Mouse (Mus musculus) neural tube, embryonic 12.5 days (tissue): ENCODE measurements at regions not wholly inside any gene's neighbourhood (a gene's known extent, or its start where the extent isn't known, plus 50 kb on each side); places are given as distances from the start of the nearest gene placed in this dataset.

Source experiments
- ATAC-seq: fragments of 200-750 bp; cut with Nextera tagmentation; 2 replicates; pipeline ENCODE4 v1.8.0; 2017; ENCODE audit warnings: low read depth, mild to moderate bottlenecking, moderate TSS enrichment, moderate library complexity; ENCODE audit not compliant: low FRiP score
- H3K27ac ChIP-seq: fragments of 300-500 bp; sonication (generic); 2 replicates; pipeline ENCODE4 v1.5.1; 2016
- H3K27me3 ChIP-seq: fragments of 300-500 bp; sonication (generic); replicated peaks from 2 replicates; pipeline ENCODE4 v1.6.1; 2016; ENCODE audit warnings: mild to moderate bottlenecking
- H3K36me3 ChIP-seq: fragments of 300-500 bp; sonication (generic); 2 replicates; pipeline ENCODE4 v1.6.1; 2016; ENCODE audit warnings: mild to moderate bottlenecking
- H3K4me1 ChIP-seq: fragments of 300-500 bp; sonication (generic); 2 replicates; pipeline ENCODE4 v1.6.1; 2016
- H3K4me2 ChIP-seq: fragments of 300-500 bp; sonication (generic); replicated peaks from 2 replicates; pipeline ENCODE4 v1.6.1; 2016; ENCODE audit warnings: mild to moderate bottlenecking
- H3K4me3 ChIP-seq: fragments of 300-500 bp; sonication (generic); 2 replicates; pipeline ENCODE4 v1.5.1; 2016
- H3K9ac ChIP-seq: fragments of 300-500 bp; sonication (generic); 2 replicates; pipeline ENCODE4 v1.6.1; 2016; ENCODE audit warnings: mild to moderate bottlenecking
- H3K9me3 ChIP-seq: fragments of 300-500 bp; sonication (generic); 2 replicates; pipeline ENCODE4 v1.6.1; 2016; ENCODE audit warnings: mild to moderate bottlenecking
- WGBS: fragments of 180-500 bp; shearing (Covaris S2); methylation state at CpG from one replicate; pipeline ENCODE4 v1.1.7; 2016; 5-methylcytosine and 5-hydroxymethylcytosine counted together

DNA sequence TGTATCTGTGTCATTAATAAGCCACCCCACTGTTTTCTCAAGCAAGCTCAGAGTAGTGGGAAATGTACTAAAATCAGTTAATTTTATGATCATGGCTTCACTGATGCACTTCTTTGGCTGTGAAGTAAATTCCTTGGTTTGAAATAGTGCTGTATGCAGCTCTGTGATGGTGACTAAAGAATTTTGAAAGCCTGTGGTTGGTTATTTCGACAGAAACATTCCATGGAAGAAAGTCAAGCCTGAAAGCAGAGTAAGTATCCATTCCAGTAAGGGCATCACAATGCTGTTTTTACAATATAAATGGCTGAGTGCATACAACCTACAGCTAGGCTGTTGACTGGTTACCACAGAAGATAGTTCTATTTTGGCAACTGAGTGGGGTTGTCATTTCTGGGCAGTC is 154.2 kb upstream of the Galnt13 start:
- Histone ChIP-seq H3K9ac (no peak overlapping the region), H3K9me3 (no peaks in the 10 kb centered on the region), H3K4me1 (no peaks in the 10 kb centered on the region), H3K27me3 (no peaks in the 10 kb centered on the region), H3K4me2 (no peak overlapping the region), H3K27ac (no peak overlapping the region), H3K36me3 (no peaks in the 10 kb centered on the region), H3K4me3 (no peak overlapping the region)
- 57% methylated on average over 1 of the region's 1 CpGs for WGBS
- ATAC-seq = no peak

GRCm38 (mm10) chr2:54283876-54284275 is 152.2 kb upstream of the Galnt13 start:
- no peak for ATAC-seq
- H3K4me2 ChIP-seq = no peak overlapping the region
- WGBS = 81% methylated on average over 2 of the region's 2 CpGs
- H3K9me3 ChIP-seq = no peaks in the 10 kb centered on the region
- no peaks in the 10 kb centered on the region for H3K36me3 ChIP-seq
- H3K9ac ChIP-seq = no peak overlapping the region
- no peak overlapping the region for H3K4me3 ChIP-seq
- no peaks in the 10 kb centered on the region for H3K27me3 ChIP-seq
- no peaks in the 10 kb centered on the region for H3K4me1 ChIP-seq
- H3K27ac ChIP-seq = no peak overlapping the region

DNA sequence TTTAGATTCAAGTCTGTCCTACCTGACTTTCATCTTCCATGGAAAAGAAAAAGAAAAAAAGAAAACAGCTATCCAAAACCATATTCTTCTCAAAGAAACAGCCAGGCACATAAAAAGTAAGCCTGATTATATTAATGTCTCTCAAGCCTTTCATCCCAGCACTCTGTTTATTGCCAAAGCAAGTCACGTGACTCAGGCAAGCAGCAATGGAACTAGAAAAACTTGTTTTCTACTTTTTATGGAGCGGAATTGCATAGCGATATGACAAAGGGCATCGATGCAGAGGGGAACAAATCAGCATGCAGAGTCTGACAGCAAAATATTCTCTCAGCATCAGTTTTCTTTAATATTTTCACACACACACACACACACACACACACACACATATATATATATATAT is 130.6 kb upstream of the Galnt13 start:
- H3K36me3 ChIP-seq = no peaks in the 10 kb centered on the region
- no peak overlapping the region for H3K27ac ChIP-seq

DNA sequence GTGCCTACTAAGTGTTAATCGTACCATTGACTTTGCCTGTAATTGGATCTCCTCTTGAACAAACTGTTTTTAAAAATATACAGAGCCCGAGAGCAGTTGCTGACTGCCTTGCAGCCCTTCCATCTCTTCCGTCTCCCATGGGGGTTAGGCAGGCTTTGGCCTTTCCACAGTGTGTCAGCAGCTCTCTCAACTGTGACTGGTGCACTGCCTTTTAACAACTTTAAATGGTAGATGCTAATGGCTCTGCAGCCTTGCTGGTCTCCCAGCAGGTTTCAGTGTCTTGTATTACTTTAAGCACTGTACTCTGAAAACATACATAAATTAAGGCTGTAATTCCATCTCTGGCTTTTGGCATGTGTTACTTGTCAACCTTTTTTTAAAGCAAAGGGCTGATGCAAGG is 117.6 kb upstream of the Galnt13 start:
- Histone ChIP-seq H3K4me2 (no peak overlapping the region), H3K4me1 (no peaks in the 10 kb centered on the region), H3K9ac (no peak overlapping the region), H3K9me3 (no peaks in the 10 kb centered on the region), H3K27me3 (no peaks in the 10 kb centered on the region), H3K4me3 (no peak overlapping the region), H3K36me3 (no peaks in the 10 kb centered on the region), H3K27ac (no peak overlapping the region)
- WGBS = 69% methylated on average over 3 of the region's 3 CpGs
- ATAC-seq = peak; percentile 65

More for the DNA sequence above, 130.6 kb upstream of the Galnt13 start:
- no peaks in the 10 kb centered on the region for H3K9me3 ChIP-seq
- ATAC-seq = no peak
- H3K9ac ChIP-seq = no peak overlapping the region
- H3K4me2 ChIP-seq = no peak overlapping the region
- H3K4me3 ChIP-seq = no peak overlapping the region
- no peaks in the 10 kb centered on the region for H3K4me1 ChIP-seq
- no peaks in the 10 kb centered on the region for H3K27me3 ChIP-seq
- WGBS = 94% methylated on average over 4 of the region's 4 CpGs

DNA sequence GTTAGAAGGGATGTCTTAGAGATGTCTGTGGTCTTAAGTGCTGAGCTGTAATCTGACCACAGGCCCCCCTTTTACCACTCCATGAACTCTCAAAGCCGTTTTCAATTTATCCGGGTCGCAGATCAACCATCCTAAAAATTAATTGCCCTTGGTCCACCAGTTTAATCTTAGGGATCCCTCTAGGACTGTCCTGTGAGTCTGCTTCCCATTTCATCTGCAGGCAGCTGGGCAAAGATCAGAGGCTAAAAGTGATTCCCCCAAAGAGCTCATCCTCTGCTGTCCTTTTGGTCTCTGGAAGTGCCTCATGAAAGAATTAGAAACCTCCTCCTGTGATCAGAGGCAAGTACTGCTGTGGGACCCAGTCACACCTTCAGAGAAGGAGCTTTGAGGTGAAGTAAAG is 69.2 kb upstream of the Galnt13 start:
- Histone ChIP-seq H3K36me3 (no peaks in the 10 kb centered on the region), H3K9me3 (no peaks in the 10 kb centered on the region), H3K27me3 (no peaks in the 10 kb centered on the region), H3K27ac (no peak overlapping the region), H3K4me2 (no peak overlapping the region), H3K4me3 (no peak overlapping the region), H3K4me1 (no peaks in the 10 kb centered on the region), H3K9ac (no peak overlapping the region)
- ATAC-seq = no peak
- 51% methylated on average over 3 of the region's 3 CpGs for WGBS

- no peak for ATAC-seq
- H3K4me1 ChIP-seq = no peaks in the 10 kb centered on the region
- 74% methylated on average over 2 of the region's 2 CpGs for WGBS
- H3K9ac ChIP-seq = no peak overlapping the region
- H3K4me3 ChIP-seq = no peak overlapping the region
- H3K36me3 ChIP-seq = no peaks in the 10 kb centered on the region
- no peak overlapping the region for H3K4me2 ChIP-seq
- H3K27me3 ChIP-seq = no peaks in the 10 kb centered on the region
- H3K9me3 ChIP-seq = no peaks in the 10 kb centered on the region
- no peak overlapping the region for H3K27ac ChIP-seq
Observed at GRCm38 (mm10) chr2:54379279-54379678, 56.8 kb upstream of the Galnt13 start.
